Mouse (Mus musculus) 416B (cell line): Measurements from ENCODE around the gene Park7.

ENCODE experiments used
- DNase-seq: peaks from one replicate; pipeline ENCODE4 v3.0.0; 2011; ENCODE audit warnings: low read depth

The Park7 gene

GRCm38 (mm10) chr4:150914290-150914733, at the start of gene Park7, which contains the start of gene Tnfrsf9:
TSS of gene Park7 (minus strand) at chr4:150914437.
TSS of gene Tnfrsf9 (plus strand) at chr4:150914562.
- peak; percentile 98 for DNase-seq

GRCm38 (mm10) chr4:150963711-150964110, 49.5 kb upstream of the Park7 start:
- DNase-seq = no peak

- DNase-seq = no peak
These were observed 48.0 kb upstream of the Park7 start for GRCm38 (mm10) chr4:150962231-150962630.

- no peak for DNase-seq
These were observed 44.3 kb upstream of the Park7 start for GRCm38 (mm10) chr4:150958536-150958935.

GRCm38 (mm10) chr4:150957106-150957458, 42.8 kb upstream of the Park7 start:
- no peak for DNase-seq

- no peak for DNase-seq
These were observed 42.3 kb upstream of the Park7 start for GRCm38 (mm10) chr4:150956369-150957105.

GRCm38 (mm10) chr4:150950972-150951371, 36.7 kb upstream of the Park7 start:
- no peak for DNase-seq

GRCm38 (mm10) chr4:150944707-150945106, 30.5 kb upstream of the Park7 start:
- DNase-seq = no peak

GRCm38 (mm10) chr4:150939991-150940651, 25.9 kb upstream of the Park7 start:
- DNase-seq = no peak

GRCm38 (mm10) chr4:150938063-150938452, 23.8 kb upstream of the Park7 start:
- no peak for DNase-seq

GRCm38 (mm10) chr4:150937293-150938062, 23.2 kb upstream of the Park7 start:
- DNase-seq = no peak

- no peak for DNase-seq
These were observed 19.3 kb upstream of the Park7 start for GRCm38 (mm10) chr4:150933503-150933902.

GRCm38 (mm10) chr4:150927789-150928188, 13.6 kb upstream of the Park7 start:
- DNase-seq = peak; percentile 65

- DNase-seq = peak; percentile 28
These were observed 12.9 kb upstream of the Park7 start for GRCm38 (mm10) chr4:150926924-150927705.

GRCm38 (mm10) chr4:150925923-150926322, 11.7 kb upstream of the Park7 start:
- peak; percentile 49 for DNase-seq

GRCm38 (mm10) chr4:150924936-150925335, 10.7 kb upstream of the Park7 start:
- no peak for DNase-seq

GRCm38 (mm10) chr4:150924308-150924707, 10.1 kb upstream of the Park7 start:
- DNase-seq = peak; percentile 94

- no peak for DNase-seq
These were observed 7.0 kb upstream of the Park7 start for GRCm38 (mm10) chr4:150921206-150921605.

- no peak for DNase-seq
These were observed 3.2 kb upstream of the Park7 start for GRCm38 (mm10) chr4:150917336-150918027.

- peak; percentile 84 for DNase-seq
These were observed 1.1 kb upstream of the Park7 start for GRCm38 (mm10) chr4:150915181-150915906.

GRCm38 (mm10) chr4:150913743-150914142, 494 bp downstream of the Park7 start:
- no peak for DNase-seq
